ENCODE assay signal across 28 mouse cellular contexts in genomic region chr3:54728100-54728499, GRCm38 (mm10). TPM values are rescaled to one million over a fixed set of nuclear protein-coding genes. Genes with fewer than 3 reads are reported as not detected.
A peak's percentile ranks its signal among the peaks of the same experiment; 100 is the strongest.
DNase-seq lines count a peak whose midpoint lies in the region; ATAC-seq and TF ChIP-seq lines count a peak whose summit lies in the region.
"Had no signal": no experiment of that assay in that cellular context is flagged by ENCODE, and none has a peak within 500 bp of the region (broad histone marks: within the 10 kb centered on the region; RNA-seq: fewer than 3 reads in every experiment).

No protein-coding gene starts in this region.

- H3K4me2 ChIP-seq in CH12.LX (ENCODE audit: insufficient read depth, low read depth, poor library complexity, severe bottlenecking) = no peak overlapping the region
- H3K4me2 ChIP-seq in heart, embryonic 12.5 days = no peak overlapping the region
- H3K4me2 ChIP-seq: embryonic facial prominence, embryonic 13.5 days; embryonic facial prominence, embryonic 15.5 days; forebrain, embryonic 13.5 days; forebrain, embryonic 15.5 days had no signal

- peaks cover 18% of the 10 kb centered on the region for H3K79me2 ChIP-seq in CH12.LX (replicated peaks; ENCODE audit: control insufficient read depth, extremely low read depth, insufficient read depth, poor library complexity, severe bottlenecking)

- in situ Hi-C loops in CH12.LX (cut with MboI; ENCODE audit: low pct_ligation_motif_present, low pct_unique_long_range_greater_than_20kb, low sequenced_read_pairs) = no loop called here

- 89% methylated on average over 6 of the region's 6 CpGs for WGBS in forebrain, embryonic 10.5 days
- 88% methylated on average over 6 of the region's 6 CpGs for WGBS in heart, embryonic 12.5 days

- H3K27ac ChIP-seq in CH12.LX (ENCODE audit: insufficient read depth, low read depth) = peak overlapping the region; percentile 12
- no peak overlapping the region for H3K27ac ChIP-seq in forebrain, embryonic 10.5 days
- no peak overlapping the region for H3K27ac ChIP-seq in heart, embryonic 12.5 days (ENCODE audit: poor library complexity, severe bottlenecking)
- H3K27ac ChIP-seq: embryonic facial prominence, embryonic 13.5 days; embryonic facial prominence, embryonic 15.5 days; forebrain, embryonic 13.5 days; forebrain, embryonic 15.5 days had no signal

- no peak for TF ChIP-seq RAD21 in CH12.LX (IDR thresholded peaks at IDR 0.05; ENCODE audit: low read depth, low read length)

- TF ChIP-seq CTCF in CH12.LX (conservative IDR thresholded peaks at IDR 0.05 in 1 of 2, IDR thresholded peaks at IDR 0.05 in 1 of 2; ENCODE audit: low read depth in 2 of 2, low read length in 2 of 2) = no peak

- no peak for ATAC-seq in heart, embryonic 12.5 days (ENCODE audit: insufficient number of reproducible peaks, low FRiP score)
- ATAC-seq: forebrain, embryonic 13.5 days; forebrain, embryonic 15.5 days; forebrain, postnatal 0 days had no signal

- TF ChIP-seq EP300 in CH12.LX (IDR thresholded peaks at IDR 0.05; ENCODE audit: low read length) = peak; percentile 71

- DNase-seq in A20 (ENCODE audit: low read depth, low spot score) = peak; percentile 75
- peak; percentile 39 for DNase-seq in CD4-positive, CD25-positive, alpha-beta regulatory T cell, adult 2 months (ENCODE audit: low read depth, low spot score)
- peak; percentile 75 for DNase-seq in CH12.LX (ENCODE audit: extremely low read depth)
- no peak for DNase-seq in layer of hippocampus, postnatal 14 days (ENCODE audit: low spot score in 2 of 2)
- no peak for DNase-seq in forebrain, embryonic 10.5 days (ENCODE audit: extremely low spot score, low spot score)
- DNase-seq: adrenal gland, adult 2 months; adrenal gland, postnatal 10 days; adrenal gland, postnatal 25 days; B cell, adult 2 months; cerebellum, adult 11 months; cerebellum, adult 18-20 months; cerebellum, adult 8-10 months; cerebellum, adult 9-11 months; cerebellum, postnatal 14 days; cerebellum, postnatal 36 days; embryo, embryonic 11 days; forebrain, postnatal 0 days had no signal

- H3K27me3 ChIP-seq in CH12.LX (replicated peaks) = no peaks in the 10 kb centered on the region
- H3K27me3 ChIP-seq in forebrain, embryonic 10.5 days (ENCODE audit: poor library complexity, severe bottlenecking) = no peaks in the 10 kb centered on the region
- no peaks in the 10 kb centered on the region for H3K27me3 ChIP-seq in heart, embryonic 12.5 days (replicated peaks)
- H3K27me3 ChIP-seq: embryonic facial prominence, embryonic 13.5 days; embryonic facial prominence, embryonic 15.5 days; forebrain, embryonic 13.5 days; forebrain, embryonic 15.5 days had no signal

- H3K36me3 ChIP-seq in CH12.LX (replicated peaks in 1 of 2; ENCODE audit: control insufficient read depth in 1 of 2, insufficient read depth in 1 of 2, low read length in 1 of 2) = peaks cover 42 to 71% of the 10 kb centered on the region in 2 experiments
- H3K36me3 ChIP-seq in forebrain, embryonic 10.5 days (replicated peaks) = peaks cover 97% of the 10 kb centered on the region
- peaks cover 76% of the 10 kb centered on the region for H3K36me3 ChIP-seq in heart, embryonic 12.5 days

- dilution Hi-C loops in CH12.LX (cut with MboI; ENCODE audit: extremely low pct_ligation_motif_present, extremely low pct_unique_long_range_greater_than_20kb, low sequenced_read_pairs) = no loop called here

- no peak overlapping the region for H3K4me3 ChIP-seq in CH12.LX (replicated peaks in 1 of 3; ENCODE audit: low read depth in 2 of 3, low read length in 2 of 3, poor library complexity in 1 of 3)
- H3K4me3 ChIP-seq in forebrain, embryonic 10.5 days = no peak overlapping the region
- no peak overlapping the region for H3K4me3 ChIP-seq in heart, embryonic 12.5 days
- H3K4me3 ChIP-seq: embryonic facial prominence, embryonic 13.5 days; embryonic facial prominence, embryonic 15.5 days; erythroblast, embryonic 14.5 days; forebrain, embryonic 13.5 days; forebrain, embryonic 15.5 days had no signal

- no peak for TF ChIP-seq POLR2A in CH12.LX (IDR thresholded peaks at IDR 0.05; ENCODE audit: low read depth, low read length)

- H3K9ac ChIP-seq in CH12.LX (ENCODE audit: insufficient read depth, low read depth) = no peak overlapping the region
- no peak overlapping the region for H3K9ac ChIP-seq in heart, embryonic 12.5 days
- H3K9ac ChIP-seq: embryonic facial prominence, embryonic 13.5 days; embryonic facial prominence, embryonic 15.5 days; forebrain, embryonic 13.5 days; forebrain, embryonic 15.5 days; forebrain, postnatal 0 days had no signal

- no peaks in the 10 kb centered on the region for H3K9me3 ChIP-seq in CH12.LX (replicated peaks; ENCODE audit: low read length)
- no peaks in the 10 kb centered on the region for H3K9me3 ChIP-seq in forebrain, embryonic 10.5 days
- no peaks in the 10 kb centered on the region for H3K9me3 ChIP-seq in heart, embryonic 12.5 days (replicated peaks)
- H3K9me3 ChIP-seq: embryonic facial prominence, embryonic 13.5 days; embryonic facial prominence, embryonic 15.5 days; forebrain, embryonic 13.5 days; forebrain, embryonic 15.5 days had no signal

- H3K4me1 ChIP-seq in CH12.LX (ENCODE audit: control insufficient read depth in 1 of 2, insufficient read depth in 2 of 2) = peaks cover 25 to 91% of the 10 kb centered on the region in 2 experiments
- H3K4me1 ChIP-seq in forebrain, embryonic 10.5 days = no peaks in the 10 kb centered on the region
- peaks cover 7% of the 10 kb centered on the region; the same call in 1 of the 2 replicates for H3K4me1 ChIP-seq in heart, embryonic 12.5 days (replicated peaks)
- H3K4me1 ChIP-seq: embryonic facial prominence, embryonic 15.5 days; forebrain, embryonic 13.5 days had no signal

TF ChIP-seq in CH12.LX, 34 proteins besides CTCF, POLR2A, EP300 and RAD21 (continues in another document):
- TF ChIP-seq IRF4 (IDR thresholded peaks at IDR 0.05; ENCODE audit: low read depth, low read length) (peak; percentile 64), MAZ (IDR thresholded peaks at IDR 0.05; ENCODE audit: low read depth, low read length) (0 out of 2 replicates have a peak, but pooled peaks have one; percentile 57), NELFE (IDR thresholded peaks at IDR 0.05; ENCODE audit: low read depth, low read length) (0 out of 2 replicates have a peak, but pooled peaks have one; percentile 16), USF1 (IDR thresholded peaks at IDR 0.05; ENCODE audit: low read depth, low read length) (no peak), ETS1 (conservative IDR thresholded peaks at IDR 0.05; ENCODE audit: low read depth, low read length) (peak; percentile 71), TBP (conservative IDR thresholded peaks at IDR 0.05; ENCODE audit: low read depth, low read length) (no peak), MEF2A (IDR thresholded peaks at IDR 0.05; ENCODE audit: borderline replicate concordance, low read depth, low read length) (peak; percentile 53; the same call in 1 of the 2 replicates), E2F4 (IDR thresholded peaks at IDR 0.05; ENCODE audit: insufficient replicate concordance, low read depth, low read length) (no peak), TCF12 (IDR thresholded peaks at IDR 0.05; ENCODE audit: low read depth, low read length) (peak; percentile 53; the same call in 1 of the 2 replicates), CHD2 (IDR thresholded peaks at IDR 0.05; ENCODE audit: low read length) (0 out of 2 replicates have a peak, but pooled peaks have one; percentile 18), RCOR1 (conservative IDR thresholded peaks at IDR 0.05; ENCODE audit: low read depth, low read length) (peak; percentile 69; the same call in 1 of the 2 replicates), MXI1 (IDR thresholded peaks at IDR 0.05; ENCODE audit: low read depth, low read length) (no peak; the same call in 1 of the 2 replicates), SIN3A (IDR thresholded peaks at IDR 0.05; ENCODE audit: low read length) (0 out of 2 replicates have a peak, but pooled peaks have one; percentile 26)

RNA-seq across cellular contexts. Expression of gene Exosc8, which starts 7.1 kb away (rescaled TPM):
- total RNA-seq in CH12.LX (2012; rRNA removed) (124 and 153 TPM in 2 replicates), CH12.LX (2014; rRNA removed) (102 and 107 TPM in 2 replicates)
- polyA plus RNA-seq in CH12.LX (2012; ENCODE audit: insufficient read length, low read depth) = 230 and 238 TPM in 2 replicates
- total RNA-seq in layer of hippocampus, postnatal 14 days (2021) = 10 to 100 TPM; 24.7 to 28.0 TPM
- polyA plus RNA-seq in forebrain, embryonic 10.5 days (2016; fragmentation: Nextera tagmentation; extraction: Ambion mirVana) = 196 and 206 TPM in 2 replicates
- polyA plus RNA-seq in heart, embryonic 12.5 days (2016; fragmentation: Nextera tagmentation; extraction: Ambion mirVana) = 74.6 and 82.6 TPM in 2 replicates

RNA-seq across cellular contexts. Expression of gene Alg5, which starts 7.2 kb away (rescaled TPM):
- total RNA-seq in CH12.LX (2012; rRNA removed) (48.0 and 48.1 TPM in 2 replicates), CH12.LX (2014; rRNA removed) (31.5 and 33.9 TPM in 2 replicates)
- 52.0 and 63.7 TPM in 2 replicates for polyA plus RNA-seq in CH12.LX (2012; ENCODE audit: insufficient read length, low read depth)
- 10 to 100 TPM; 23.1 to 23.4 TPM for total RNA-seq in layer of hippocampus, postnatal 14 days (2021)
- polyA plus RNA-seq in forebrain, embryonic 10.5 days (2016; fragmentation: Nextera tagmentation; extraction: Ambion mirVana) = 40.8 and 42.6 TPM in 2 replicates
- polyA plus RNA-seq in heart, embryonic 12.5 days (2016; fragmentation: Nextera tagmentation; extraction: Ambion mirVana) = 35.8 and 41.2 TPM in 2 replicates
- polyA plus RNA-seq: erythroblast, embryonic 14.5 days had no signal

RNA-seq across cellular contexts. Expression of gene Gm21958, which starts 13.9 kb away (rescaled TPM):
- total RNA-seq in CH12.LX (2012; rRNA removed) (not detected in 2 replicates), CH12.LX (2014; rRNA removed) (not detected in 2 replicates)
- 0.61 TPM in 1 of 2 replicates, not detected in the other for polyA plus RNA-seq in CH12.LX (2012; ENCODE audit: insufficient read length, low read depth)
- not detected for total RNA-seq in layer of hippocampus, postnatal 14 days (2021)
- polyA plus RNA-seq in forebrain, embryonic 10.5 days (2016; fragmentation: Nextera tagmentation; extraction: Ambion mirVana) = 0.47 TPM in 1 of 2 replicates, not detected in the other
- polyA plus RNA-seq in heart, embryonic 12.5 days (2016; fragmentation: Nextera tagmentation; extraction: Ambion mirVana) = 1.0 TPM in 1 of 2 replicates, not detected in the other
- total RNA-seq: adrenal gland, adult 2 months; adrenal gland, postnatal 10 days; adrenal gland, postnatal 25 days; adrenal gland, postnatal 4 days; ES-E14; forebrain, postnatal 0 days; MEL had no signal
- polyA plus RNA-seq: adrenal gland, adult 2 months; brain, embryonic 14.5 days; embryonic facial prominence, embryonic 13.5 days; embryonic facial prominence, embryonic 15.5 days; erythroblast, embryonic 14.5 days; forebrain, embryonic 13.5 days had no signal

RNA-seq across cellular contexts. Expression of gene Smad9, which starts 27.3 kb away (rescaled TPM):
- total RNA-seq in CH12.LX (2012; rRNA removed) (0.08 and 0.13 TPM in 2 replicates), CH12.LX (2014; rRNA removed) (0.20 and 0.22 TPM in 2 replicates)
- 0.23 TPM in 2 replicates for polyA plus RNA-seq in CH12.LX (2012; ENCODE audit: insufficient read length, low read depth)
- total RNA-seq in layer of hippocampus, postnatal 14 days (2021) = 1 to 10 TPM; 5.4 to 5.7 TPM
- polyA plus RNA-seq in forebrain, embryonic 10.5 days (2016; fragmentation: Nextera tagmentation; extraction: Ambion mirVana) = 0.09 TPM in 2 replicates
- 1.6 and 1.9 TPM in 2 replicates for polyA plus RNA-seq in heart, embryonic 12.5 days (2016; fragmentation: Nextera tagmentation; extraction: Ambion mirVana)
- total RNA-seq: common myeloid progenitor, adult 5-6 weeks; MEL had no signal
- polyA plus RNA-seq: erythroblast, embryonic 14.5 days had no signal

RNA-seq across cellular contexts. Expression of gene Supt20, which starts 35.5 kb away (rescaled TPM):
- total RNA-seq in CH12.LX (2012; rRNA removed) (34.1 and 36.6 TPM in 2 replicates), CH12.LX (2014; rRNA removed) (38.6 and 45.3 TPM in 2 replicates)
- 66.3 and 69.5 TPM in 2 replicates for polyA plus RNA-seq in CH12.LX (2012; ENCODE audit: insufficient read length, low read depth)
- 10 to 100 TPM; 48.8 to 50.7 TPM for total RNA-seq in layer of hippocampus, postnatal 14 days (2021)
- 101 and 105 TPM in 2 replicates for polyA plus RNA-seq in forebrain, embryonic 10.5 days (2016; fragmentation: Nextera tagmentation; extraction: Ambion mirVana)
- polyA plus RNA-seq in heart, embryonic 12.5 days (2016; fragmentation: Nextera tagmentation; extraction: Ambion mirVana) = 76.3 and 82.2 TPM in 2 replicates

Comparison
In these comparisons a context has a peak if more than half of its experiments do, and no peak if none do; other contexts are left out.
1. DNase-seq: peak in A20 (single experiment), CD4-positive, CD25-positive, alpha-beta regulatory T cell, adult 2 months (single experiment) and CH12.LX (single experiment); none in layer of hippocampus, postnatal 14 days (0 of 2) and forebrain, embryonic 10.5 days (single experiment).